Mouse (Mus musculus) c-Kit-positive CD71-positive TER-119-negative erythroid progenitor cells, embryonic 14.5 days (primary cell): ENCODE data around the gene S100pbp.

ENCODE experiments used
- DNase-seq: peaks from one replicate; pipeline ENCODE4 v3.0.0-alpha.2; 2013; ENCODE audit warnings: low read depth

Gene S100pbp

DNA sequence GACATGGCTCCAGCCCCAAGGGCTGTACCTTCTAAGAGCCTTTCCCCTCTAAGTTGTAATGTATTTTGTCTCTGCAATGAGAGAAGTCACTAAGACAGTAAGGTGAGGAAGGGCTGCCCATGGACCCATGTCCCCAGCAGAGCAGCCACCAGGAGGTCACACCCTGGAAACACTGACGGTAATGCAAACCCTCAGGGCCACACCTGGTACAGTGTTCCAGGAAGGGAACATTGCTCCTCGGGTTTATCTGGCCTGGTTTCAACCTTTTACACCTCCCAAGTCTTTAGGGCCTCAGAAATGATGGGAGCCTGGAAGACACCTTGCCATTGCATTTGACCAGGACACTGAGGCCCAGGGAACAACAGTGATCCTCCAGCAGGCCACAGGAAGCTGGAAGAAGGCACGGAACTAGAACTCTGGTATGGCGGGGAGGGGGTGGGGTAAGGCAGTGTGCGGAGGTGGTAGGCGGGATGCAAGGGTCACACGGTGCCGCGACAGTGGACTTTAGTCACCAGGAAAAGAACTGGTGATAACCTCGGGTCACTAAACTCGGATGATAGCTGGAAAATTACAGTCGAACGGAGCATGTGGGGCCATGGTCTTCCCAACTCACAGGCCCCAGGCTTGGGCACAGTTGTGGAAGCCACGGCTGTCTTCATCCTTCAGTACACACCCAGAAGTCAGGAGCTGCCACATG is 87.2 kb downstream of the S100pbp start:
- DNase-seq, result no peak
